Mouse (Mus musculus): Measurements from ENCODE around the gene Cyp27b1.

Gene Cyp27b1

GRCm38 (mm10) chr10:127050119-127050474, 2.0 kb downstream of the Cyp27b1 start:
- DNase-seq, result no peak

GRCm38 (mm10) chr10:127054646-127055045, 6.6 kb downstream of the Cyp27b1 start:
- peak in 1 of 2 experiments; percentile 50 for DNase-seq

GRCm38 (mm10) chr10:127055406-127055805, 7.4 kb downstream of the Cyp27b1 start:
- DNase-seq, result no peak

GRCm38 (mm10) chr10:127056490-127056889, 8.4 kb downstream of the Cyp27b1 start:
- peak in 1 of 2 experiments; percentile 39 for DNase-seq

GRCm38 (mm10) chr10:127058161-127058560, 10.1 kb downstream of the Cyp27b1 start:
- DNase-seq, result peak; percentile 83 to 89

GRCm38 (mm10) chr10:127058708-127059107, 10.7 kb downstream of the Cyp27b1 start:
- peak in 1 of 2 experiments; percentile 39 for DNase-seq

- DNase-seq, result peak in 1 of 2 experiments; percentile 66
Measured at GRCm38 (mm10) chr10:127059174-127059967, 11.3 kb downstream of the Cyp27b1 start.

GRCm38 (mm10) chr10:127059968-127060916, 12.2 kb downstream of the Cyp27b1 start, which contains the start of gene March9:
Gene March9 (minus strand): TSS chr10:127060184.
- DNase-seq, result peak; percentile 88 to 95

GRCm38 (mm10) chr10:127061085-127061484, 13.0 kb downstream of the Cyp27b1 start:
- DNase-seq, result no peak

- no peak for DNase-seq
Measured at GRCm38 (mm10) chr10:127061513-127061912, 13.5 kb downstream of the Cyp27b1 start.

- peak in 1 of 2 experiments; percentile 38 for DNase-seq
Measured at GRCm38 (mm10) chr10:127062101-127062500, 14.1 kb downstream of the Cyp27b1 start.

GRCm38 (mm10) chr10:127062503-127062902, 14.5 kb downstream of the Cyp27b1 start:
- no peak for DNase-seq

- DNase-seq, result peak; percentile 100
Measured at GRCm38 (mm10) chr10:127063239-127063872, 15.3 kb downstream of the Cyp27b1 start, which contains the start of gene Cdk4. Gene Cdk4 (plus strand): TSS chr10:127063534.

GRCm38 (mm10) chr10:127063913-127064870, 16.1 kb downstream of the Cyp27b1 start:
- DNase-seq, result peak in 1 of 2 experiments; percentile 43

GRCm38 (mm10) chr10:127065981-127066380, 17.9 kb downstream of the Cyp27b1 start:
- DNase-seq, result no peak

- no peak for DNase-seq
Measured at GRCm38 (mm10) chr10:127066519-127067018, 18.5 kb downstream of the Cyp27b1 start.

GRCm38 (mm10) chr10:127068360-127069038, 20.4 kb downstream of the Cyp27b1 start:
- no peak for DNase-seq

GRCm38 (mm10) chr10:127069281-127070189, 21.5 kb downstream of the Cyp27b1 start:
- peak in 1 of 2 experiments; percentile 29 for DNase-seq
